Mouse (Mus musculus) thymus, postnatal 14 days (tissue): ENCODE results near the gene Gng7.
"Not testable (repeated sequence)": the region's sequence is repeated elsewhere in the genome, so short reads cannot be mapped to it uniquely, and the experiment has no call there.

Experiments
- DNase-seq: peaks from one replicate; pipeline ENCODE4 v3.0.0; 2021

Gng7 gene

DNA sequence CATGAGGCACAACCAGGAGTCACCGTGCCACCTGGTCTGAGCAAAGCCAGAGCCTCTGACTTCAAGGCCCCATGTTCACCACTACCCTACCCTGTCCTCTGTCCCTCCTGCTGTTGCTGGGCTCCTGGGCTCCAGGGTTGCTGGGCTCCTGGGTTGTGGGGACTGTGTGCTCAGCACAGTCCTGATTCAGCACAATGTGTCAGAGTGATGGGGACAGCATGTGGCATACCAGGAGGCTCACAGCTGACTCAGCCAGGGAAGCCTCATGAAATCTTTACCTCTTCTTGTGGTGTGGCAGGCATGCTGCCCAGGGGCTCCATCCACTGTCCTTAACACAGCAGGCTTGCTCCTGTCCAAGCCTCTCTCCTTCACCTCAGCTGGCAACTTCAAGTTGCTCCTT, 22.8 kb downstream of the Gng7 start:
- no peak for DNase-seq

DNA sequence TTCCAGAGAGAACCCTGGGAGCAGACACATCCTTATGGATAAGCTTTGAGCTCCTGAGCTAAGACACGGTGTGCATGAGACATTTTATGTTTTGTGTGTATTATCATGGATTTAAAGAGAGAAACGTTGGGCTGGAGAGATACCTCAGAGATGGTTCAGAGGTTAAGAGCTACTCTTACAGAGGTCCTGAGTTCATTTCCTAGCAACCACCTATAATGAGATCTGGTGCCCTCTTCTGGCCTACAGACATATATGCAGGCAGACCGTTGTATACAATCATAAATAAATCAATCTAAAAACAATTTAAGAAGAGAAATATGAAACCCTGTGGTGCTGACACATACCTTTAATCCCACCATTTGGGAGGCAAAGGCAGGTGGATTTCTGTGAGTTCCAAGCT, 23.7 kb downstream of the Gng7 start:
- DNase-seq: peak; percentile 41

DNA sequence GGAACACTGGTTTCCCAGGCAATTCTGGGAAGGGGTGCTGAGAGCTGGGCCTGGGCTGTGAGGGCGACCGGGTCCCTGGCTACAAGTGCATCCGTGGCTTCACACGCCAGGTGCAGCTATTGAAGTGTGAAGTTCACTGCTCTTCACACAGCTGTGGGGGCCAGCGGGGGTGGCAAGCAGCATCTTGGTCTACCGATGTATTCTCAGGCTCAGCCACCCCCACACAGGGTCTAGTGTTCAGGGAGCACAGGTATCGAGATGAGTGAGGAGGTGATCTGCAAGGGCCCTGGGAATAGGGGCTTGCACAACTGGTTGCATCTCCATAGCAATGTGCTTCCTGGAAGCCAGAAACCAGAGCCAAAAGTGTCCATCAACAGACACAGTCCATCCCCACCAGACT, 24.3 kb downstream of the Gng7 start:
- DNase-seq: peak; percentile 71

DNA sequence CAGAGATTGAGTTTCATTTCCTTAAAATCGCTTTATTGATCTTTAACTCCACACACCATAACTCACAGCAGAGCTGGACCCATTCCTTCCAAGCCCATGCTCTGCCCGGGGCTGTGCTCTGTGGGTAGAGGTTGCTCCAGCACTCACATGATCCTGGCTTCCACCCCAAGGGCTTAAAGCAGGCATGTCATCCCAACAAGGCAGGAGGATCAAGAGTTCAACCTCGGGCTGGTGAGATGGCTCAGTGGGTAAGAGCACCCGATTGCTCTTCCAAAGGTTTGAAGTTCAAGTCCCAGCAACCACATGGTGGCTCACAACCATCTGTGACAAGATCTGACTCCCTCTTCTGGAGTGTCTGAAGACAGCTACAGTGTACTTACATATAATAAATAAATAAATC, 24.9 kb downstream of the Gng7 start:
- not testable (repeated sequence) for DNase-seq

DNA sequence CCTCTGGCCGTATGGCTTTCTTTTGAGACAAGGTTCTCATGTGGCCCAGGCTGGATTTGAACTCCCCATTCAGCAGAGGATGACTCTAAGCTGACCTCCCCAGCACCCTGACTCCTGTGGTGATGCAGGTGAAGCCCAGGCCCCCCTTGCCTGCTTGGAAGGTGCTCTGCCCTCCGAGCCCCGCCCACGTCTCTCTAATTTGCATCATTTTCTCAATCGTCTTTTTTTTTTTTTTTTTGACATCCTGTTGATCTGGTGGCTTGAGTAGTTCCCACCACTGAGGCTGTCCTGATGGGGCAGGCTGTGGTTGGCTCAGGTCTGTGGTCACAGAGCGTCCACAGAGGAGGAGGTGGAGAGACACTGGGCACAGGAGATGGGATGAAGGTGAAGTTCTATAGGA, 25.3 kb downstream of the Gng7 start:
- peak; percentile 32 for DNase-seq

DNA sequence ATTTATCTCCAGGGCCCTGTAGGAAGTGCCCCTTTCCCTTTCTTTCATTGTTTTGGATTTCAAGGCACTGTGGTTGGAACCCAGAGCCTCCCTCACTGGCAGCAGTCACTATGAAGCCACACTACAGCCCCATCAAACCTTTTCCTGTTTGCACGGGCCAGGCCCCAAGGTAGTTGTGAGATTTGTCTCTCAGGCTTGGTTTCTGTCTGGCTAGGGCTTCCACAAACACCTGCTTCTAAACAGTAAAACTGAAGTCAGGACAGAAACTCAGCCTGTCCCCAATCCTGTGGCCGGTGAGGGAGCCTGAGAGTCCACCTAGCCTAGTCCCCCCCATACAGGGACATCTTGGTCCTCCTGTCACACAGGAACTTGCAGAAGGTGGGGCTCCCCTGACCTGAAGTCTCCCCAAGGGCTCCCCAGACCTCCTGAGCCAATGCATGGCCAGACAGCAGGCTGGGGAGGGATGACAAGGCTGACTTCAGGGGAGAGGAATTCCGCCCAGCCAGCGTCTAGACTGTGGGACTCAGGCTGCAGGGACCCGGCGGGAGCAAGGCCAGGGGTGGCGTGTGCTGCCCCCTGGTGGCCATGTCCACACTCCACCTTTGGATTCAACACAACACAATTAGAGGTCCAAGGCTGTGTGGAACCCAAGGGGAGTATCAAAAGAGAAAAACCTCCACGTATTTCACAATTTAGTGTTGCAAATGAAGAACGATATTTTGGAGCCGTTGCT, 26.9 kb downstream of the Gng7 start:
- DNase-seq: peak; percentile 79

DNA sequence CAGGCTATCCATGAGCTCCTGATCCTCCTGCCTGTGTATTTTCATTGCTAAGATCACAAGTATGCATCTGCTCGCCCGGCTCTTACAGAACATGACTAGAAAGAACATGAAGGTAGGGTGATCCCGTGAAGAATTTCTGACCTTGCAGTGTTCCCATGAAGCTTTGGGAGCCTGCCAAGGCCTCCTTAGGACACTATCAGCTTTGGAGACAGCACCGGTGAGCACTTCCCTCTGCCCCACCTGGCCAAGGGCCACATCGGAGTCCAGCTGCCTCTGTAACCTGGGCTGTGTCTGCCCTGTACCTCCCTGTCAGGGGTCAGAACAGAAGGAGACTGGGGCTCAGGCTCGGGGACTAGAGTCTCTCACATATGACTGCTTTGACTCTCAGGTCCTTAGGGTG, 28.0 kb downstream of the Gng7 start:
- DNase-seq: no peak

DNA sequence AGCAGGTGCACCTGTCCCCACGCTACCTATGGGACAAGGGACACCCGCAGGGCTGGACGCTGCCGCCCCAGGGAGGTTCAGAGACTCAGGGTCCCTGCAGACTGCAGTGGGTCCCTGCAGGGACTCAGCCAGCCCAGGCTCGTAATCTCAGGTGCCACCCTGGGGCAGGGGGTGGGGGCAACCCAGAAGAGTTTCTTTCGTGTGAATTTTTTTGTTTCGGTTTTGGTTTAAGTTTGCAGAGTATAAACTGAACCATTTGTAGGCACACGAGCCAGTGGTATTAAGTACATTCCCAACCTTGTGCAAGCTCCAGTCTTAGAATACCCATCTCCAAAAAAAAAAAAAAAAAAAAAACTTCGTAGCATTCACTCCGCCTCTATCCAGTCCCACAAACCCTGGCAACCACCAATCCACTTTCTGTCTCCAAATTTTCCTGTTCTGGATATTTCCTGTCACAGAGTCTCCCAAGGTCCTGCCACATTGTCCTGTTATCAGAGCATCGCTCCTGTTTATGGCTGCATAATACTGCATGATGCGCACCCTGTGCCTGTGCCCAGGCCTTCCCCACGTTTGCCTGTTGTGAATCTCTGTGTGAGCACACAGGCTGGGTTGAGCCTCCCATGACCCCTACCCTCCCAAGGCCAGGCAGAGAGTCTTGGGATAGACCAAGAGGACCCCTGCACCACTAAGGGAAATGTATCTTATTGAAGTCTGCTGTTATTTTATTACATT, 28.6 kb downstream of the Gng7 start:
- peak; percentile 27 for DNase-seq

DNA sequence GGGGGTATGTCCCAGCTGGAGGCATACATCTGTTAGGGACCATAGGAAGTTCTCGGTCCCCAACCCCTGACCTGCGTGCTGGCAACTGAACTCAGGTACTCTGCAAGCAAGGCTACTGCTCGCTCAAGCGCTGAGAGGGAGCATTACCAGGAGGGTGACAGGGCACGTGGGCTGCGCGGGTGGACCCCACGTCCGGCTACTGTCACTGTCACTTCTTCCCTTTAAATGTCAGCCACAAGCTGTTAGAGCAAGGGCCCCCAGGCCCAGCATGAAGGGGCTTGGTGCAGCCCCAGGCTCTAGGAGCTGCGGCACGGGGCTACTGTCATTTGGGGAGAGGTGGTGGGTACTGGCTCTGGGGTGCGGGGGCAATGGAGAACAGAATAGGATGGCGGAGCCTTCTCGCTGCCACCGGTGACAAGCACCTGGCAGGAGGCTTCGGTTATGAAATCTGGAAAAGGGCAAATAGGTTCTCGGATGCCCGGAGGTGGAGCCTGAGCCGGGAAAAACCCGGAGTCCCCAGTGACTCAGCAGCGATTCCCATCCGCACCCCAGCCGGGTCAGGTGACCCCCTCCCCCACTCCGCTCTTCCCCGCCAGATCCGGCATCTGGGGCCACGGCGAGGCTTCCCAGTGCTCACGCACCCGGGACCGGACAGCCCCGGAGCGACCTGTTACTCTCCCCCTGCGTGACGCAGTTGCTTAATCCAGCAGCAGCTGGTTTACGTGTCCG, 29.3 kb downstream of the Gng7 start:
- peak; percentile 59 for DNase-seq

DNA sequence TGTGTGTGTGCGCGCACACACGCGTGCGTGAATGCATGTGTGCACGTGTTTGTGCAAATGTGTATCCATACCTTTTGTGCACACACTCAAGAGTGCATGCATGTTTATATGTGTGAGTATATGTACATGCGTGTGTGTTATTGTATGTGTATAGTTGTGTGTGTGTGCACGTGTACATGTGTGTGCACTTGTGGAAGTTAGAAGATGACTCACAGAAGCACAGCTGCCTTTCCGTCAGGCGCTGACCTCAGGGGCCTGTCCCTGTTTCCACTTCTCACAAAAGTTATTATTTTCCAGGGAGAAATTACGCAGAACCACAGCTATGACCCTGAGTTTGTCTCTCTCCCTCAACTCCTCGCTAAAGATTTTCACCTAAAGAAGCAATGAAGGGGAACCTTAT, 30.5 kb downstream of the Gng7 start:
- no peak for DNase-seq

DNA sequence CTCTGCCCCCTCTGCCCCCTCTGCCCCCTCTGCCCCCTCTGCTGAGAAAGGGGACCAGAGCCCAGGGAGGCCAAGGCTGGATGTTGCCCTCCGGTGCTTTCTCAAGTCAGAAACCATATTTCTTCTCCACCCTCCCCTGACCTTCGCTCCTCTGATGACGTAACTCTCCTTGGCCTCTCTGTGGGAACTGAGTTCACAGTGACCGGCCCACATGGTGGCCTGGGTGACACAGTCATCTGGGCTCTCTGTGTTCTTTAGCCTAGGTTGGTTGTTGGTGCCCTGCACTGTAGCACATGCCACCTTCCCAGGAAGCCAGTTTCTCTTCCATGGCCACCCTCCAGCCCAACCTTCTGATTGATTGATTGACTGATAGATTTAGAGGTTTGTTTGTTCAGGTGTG, 32.4 kb downstream of the Gng7 start:
- no peak for DNase-seq

DNA sequence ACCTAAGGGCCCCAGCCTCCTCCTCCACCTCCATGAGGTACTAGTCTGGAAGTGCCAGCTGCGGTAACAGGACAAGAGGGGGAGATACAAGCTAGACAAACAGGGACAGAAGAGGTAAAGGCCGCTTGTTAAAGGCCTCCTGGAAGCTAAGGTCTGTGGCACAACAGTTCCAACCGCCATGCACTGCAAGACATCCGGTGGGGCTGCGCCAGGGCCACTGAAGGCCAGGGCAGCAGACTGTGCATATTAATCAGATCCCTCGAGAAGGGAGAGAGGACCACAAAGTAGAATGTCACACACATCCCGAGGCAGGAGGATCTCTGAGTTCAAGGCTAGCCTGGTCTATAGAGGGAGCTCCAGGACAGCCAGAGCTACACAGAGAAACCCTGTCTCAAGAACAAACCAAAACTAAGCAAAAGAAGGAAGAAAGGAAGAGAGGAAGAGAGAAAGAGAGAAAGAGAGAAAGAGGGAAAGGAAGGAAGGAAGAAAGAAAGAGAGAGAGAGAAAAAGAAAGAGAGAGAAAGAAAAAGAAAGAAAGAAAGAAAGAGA, 33.1 kb downstream of the Gng7 start:
- DNase-seq: no peak

DNA sequence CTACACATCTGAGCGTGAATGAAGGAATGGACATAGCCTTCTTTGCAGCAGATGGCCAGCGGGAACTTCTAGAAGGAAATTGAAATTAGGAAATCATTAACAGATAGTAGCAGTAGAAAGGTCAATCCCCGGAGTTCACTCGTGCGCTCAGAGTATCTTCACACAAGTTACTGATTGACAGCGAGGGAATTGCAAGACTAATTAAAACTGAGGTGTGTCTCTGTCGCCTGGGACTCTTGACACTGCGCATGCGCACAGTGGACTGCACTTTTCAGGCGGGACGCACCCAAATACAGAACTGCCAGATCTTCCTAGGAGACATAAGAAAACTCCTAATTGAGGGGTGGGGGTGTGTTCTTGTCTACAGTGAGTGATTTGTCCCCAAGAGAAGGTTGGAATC, 39.3 kb downstream of the Gng7 start:
- DNase-seq: no peak

DNA sequence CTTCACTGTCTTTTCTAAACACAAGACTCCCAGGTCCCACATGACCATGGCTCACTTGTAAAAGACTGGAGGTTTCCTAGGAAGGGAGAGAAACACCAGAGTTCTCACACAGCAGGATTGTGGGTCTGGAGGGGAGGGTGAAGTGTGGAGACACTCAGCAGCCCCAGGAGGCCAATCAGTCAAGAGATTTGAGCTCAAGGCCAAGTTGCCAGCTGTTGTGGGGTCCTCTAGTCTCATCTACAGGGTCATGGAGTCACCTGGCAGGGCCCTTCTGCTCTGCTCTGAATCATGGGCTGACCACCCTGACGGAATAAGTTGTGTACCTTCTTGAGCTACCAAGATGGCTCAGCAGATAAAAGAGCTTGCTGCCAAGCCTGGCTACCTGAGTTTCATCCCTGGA, 41.0 kb downstream of the Gng7 start:
- DNase-seq: no peak

DNA sequence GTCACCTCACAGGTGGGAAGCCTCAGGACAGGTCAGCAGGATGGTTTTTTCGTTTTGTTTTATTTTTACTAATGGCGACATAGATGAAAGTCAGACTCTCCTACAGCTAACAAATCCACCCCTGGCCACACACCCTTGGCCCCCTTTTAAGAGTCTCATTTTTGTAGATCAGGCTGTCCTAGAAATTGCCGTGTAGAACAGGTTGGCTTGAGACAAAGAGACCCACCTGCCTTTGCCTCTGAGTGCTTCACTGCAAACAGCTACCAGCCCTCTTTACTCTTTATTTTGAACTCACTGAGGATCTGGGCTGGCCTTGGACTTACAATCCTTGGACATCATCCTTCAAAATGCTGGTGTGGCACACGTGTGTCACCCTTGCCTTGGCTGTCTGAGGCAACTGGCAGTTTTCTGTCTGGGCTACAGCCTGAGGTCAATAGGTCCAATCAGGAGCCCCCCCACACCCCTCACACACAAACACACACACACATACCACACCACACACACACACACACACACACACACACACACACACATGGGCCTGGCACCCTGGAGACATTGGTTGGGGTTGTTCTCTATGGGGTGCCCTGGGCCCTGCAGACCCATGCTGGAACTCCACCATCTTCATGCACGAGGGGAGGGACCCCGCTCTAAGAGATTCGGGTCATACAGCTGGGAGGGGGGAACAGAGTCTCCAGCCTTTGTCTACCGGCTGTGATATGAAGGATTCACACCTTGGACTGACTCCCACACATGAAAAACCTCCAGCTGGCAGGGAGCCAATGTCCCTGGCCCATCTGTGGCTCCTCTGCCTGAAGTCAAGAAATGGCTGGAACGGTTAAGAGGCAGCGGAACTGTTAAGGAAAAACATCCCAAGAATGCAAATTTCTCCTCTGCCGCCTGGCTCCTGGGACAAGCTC, 42.4 kb downstream of the Gng7 start:
- DNase-seq: no peak

DNA sequence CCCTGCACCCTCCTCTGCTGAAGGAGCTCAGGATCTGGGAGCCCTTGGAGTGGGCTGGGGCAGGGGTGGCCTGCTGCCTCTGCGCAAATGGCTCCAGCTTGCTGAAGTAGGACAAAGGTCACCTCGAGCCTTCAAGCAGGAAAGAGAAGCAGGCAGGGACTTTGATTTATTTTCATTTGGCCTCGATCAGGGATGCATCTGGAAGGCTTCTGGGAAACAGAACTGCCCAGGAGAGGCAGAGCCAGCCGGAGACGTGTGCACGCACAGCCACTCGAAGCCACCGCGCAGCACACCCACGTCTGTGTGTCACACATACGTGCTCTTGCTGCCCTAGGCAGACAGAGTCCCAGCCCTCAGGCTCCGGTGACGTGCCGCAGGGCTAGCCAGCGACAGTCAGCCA, 43.2 kb downstream of the Gng7 start:
- no peak for DNase-seq

DNA sequence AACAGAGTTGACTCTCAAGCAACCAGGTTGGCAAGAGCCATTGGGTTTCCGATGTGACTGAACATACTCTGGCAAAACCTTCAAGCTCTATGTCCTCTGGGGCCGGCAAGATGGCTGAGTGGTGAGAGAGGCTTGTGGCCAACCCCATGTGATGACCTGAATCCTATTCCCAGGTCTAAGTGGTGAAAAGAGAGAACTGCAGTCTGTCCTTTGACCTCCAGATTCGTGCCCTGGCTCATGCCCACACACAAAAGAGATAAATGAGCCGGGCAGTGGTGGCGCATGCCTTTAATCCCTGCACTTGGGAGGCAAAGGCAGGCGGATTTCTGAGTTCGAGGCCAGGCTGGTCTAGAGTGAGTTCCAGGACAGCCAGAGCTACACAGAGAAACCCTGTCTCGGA, 44.6 kb downstream of the Gng7 start:
- no peak for DNase-seq

DNA sequence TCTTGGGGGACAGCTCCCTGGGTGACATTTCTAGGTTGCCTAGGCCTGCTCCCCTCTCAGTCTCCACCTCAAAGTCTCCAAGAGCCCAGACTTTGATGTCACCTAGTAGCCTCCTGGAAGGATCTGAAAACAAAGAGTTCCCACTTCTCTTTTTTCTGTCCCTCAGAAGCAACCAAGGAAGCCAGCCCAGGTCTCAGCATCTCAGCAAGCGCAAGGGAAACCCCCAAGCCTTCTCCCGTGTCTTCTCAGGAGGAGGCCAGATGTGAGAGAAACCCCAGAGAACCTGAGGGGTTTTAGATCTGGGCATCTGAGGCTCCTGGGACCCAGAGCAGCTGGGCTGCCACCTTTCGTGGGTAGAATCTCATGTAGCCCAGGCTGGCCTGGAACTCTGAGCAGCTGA, 45.4 kb downstream of the Gng7 start:
- DNase-seq: no peak

DNA sequence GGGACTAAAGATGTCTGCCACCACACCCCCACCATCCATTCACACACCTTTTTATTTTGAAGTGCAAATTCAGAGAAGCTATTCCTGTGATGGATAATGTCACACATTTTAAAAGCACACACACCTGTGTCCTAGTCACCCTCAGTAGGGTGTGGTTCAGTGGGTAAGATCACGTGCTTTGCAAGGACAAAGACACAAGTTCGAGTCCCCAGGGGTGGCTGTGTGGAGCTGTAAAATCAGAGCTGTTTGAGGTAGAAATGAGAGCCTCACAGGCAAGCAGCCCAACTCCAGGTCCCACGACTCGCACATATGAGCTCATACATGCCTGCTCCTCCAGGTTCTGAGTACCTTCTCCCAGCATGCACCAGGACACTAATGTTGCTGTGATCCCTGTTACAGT, 46.6 kb downstream of the Gng7 start:
- DNase-seq: no peak

DNA sequence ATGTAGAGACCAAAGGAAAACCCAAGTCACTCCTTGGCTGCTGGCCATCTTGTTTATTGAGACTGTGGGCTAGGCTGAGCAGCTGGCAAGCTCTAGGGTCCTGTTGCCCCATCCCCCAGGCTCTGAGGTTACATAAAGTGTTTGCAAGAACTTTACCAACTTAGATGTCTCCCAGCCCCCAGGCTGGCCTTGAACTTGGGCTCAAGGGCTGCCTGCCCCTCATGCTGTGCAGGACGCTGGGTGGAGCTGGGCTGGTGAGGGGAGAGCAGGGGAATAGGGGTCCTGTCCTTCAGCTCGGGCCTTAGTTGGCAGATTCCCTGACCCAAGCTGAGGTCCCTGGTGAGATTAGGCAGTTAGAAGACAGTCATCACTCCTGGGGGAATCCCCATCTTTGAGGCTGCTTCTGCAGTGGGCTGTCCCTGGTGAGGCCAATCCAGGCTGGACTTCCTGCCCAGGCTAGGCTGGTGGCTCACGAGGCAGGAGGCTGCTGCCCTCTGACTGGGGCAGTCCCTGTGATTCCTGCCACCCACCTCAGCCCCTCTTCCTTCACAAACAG, 47.6 kb downstream of the Gng7 start:
- no peak for DNase-seq

DNA sequence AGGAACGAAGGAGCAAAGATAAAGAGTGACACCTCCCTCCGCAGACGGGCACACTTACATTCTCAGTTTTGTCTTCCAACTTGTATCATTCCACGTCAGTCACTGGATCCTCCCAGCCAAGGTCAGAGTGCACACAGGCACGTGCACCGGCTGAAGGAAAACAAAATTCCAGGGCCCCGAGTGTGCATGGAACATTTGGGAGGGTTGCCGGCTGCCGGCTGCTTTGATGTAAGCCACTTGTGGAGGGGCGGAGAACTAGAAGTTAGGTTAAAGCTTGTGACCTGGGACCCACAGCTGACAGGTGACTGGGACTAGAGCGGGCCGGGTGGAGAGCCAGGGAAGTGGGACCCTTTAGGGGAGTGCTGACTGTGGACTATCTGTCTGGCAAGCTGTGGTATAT, 48.4 kb downstream of the Gng7 start:
- DNase-seq: no peak
